22 mouse cellular contexts compared by ENCODE assay signal in the genomic region with DNA sequence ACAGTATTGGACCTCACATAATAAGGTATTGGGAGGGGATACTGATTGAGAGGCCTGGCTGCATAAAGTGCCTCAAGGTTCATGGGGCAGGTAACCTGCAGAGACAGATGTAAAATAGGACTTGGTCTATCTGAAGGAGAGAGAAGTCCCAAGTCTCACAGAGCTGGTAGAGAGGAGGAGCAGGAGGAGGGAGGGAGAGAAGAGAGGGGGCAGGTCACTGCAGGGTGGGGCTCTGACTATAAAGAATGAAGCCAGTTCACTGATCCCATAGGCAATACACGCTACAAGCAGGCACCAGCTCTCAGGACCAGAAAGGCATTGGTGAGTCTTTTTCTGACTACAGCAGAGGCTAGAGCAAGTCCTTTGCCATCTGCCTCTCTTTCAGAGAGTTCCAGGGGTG.
"Had no signal": no experiment of that assay in that cellular context is flagged by ENCODE, and none has a peak within 500 bp of the region (broad histone marks: within the 10 kb centered on the region; RNA-seq: fewer than 3 reads in every experiment).

No protein-coding gene starts in this region.

- H3K27ac ChIP-seq: lung, embryonic 15.5 days; midbrain, embryonic 10.5 days; midbrain, embryonic 12.5 days; neural tube, embryonic 13.5 days; neural tube, embryonic 15.5 days; stomach, embryonic 15.5 days; stomach, postnatal 0 days had no signal

- H3K4me2 ChIP-seq: lung, embryonic 15.5 days; midbrain, embryonic 12.5 days; neural tube, embryonic 13.5 days; neural tube, embryonic 15.5 days; stomach, embryonic 15.5 days had no signal

- H3K27me3 ChIP-seq: lung, embryonic 15.5 days; midbrain, embryonic 12.5 days; neural tube, embryonic 13.5 days; neural tube, embryonic 15.5 days; stomach, embryonic 15.5 days had no signal

- H3K36me3 ChIP-seq: lung, embryonic 15.5 days; midbrain, embryonic 10.5 days; midbrain, embryonic 12.5 days; neural tube, embryonic 13.5 days; neural tube, embryonic 15.5 days; stomach, embryonic 15.5 days had no signal

- DNase-seq: liver, postnatal 0 days; lung, adult 2 months; lung, postnatal 14 days; lung, postnatal 4 days; midbrain, embryonic 14.5 days; retina, postnatal 1 day; right cerebral cortex, adult 18-20 months; right cerebral cortex, postnatal 25 days; right cerebral cortex, postnatal 4 days; thymus, adult 2 months; thymus, postnatal 25 days; thymus, postnatal 4 days had no signal

- H3K4me3 ChIP-seq: lung, embryonic 15.5 days; midbrain, embryonic 10.5 days; midbrain, embryonic 12.5 days; myocyte; neural tube, embryonic 13.5 days; neural tube, embryonic 15.5 days; stomach, embryonic 15.5 days had no signal

- H3K4me1 ChIP-seq: midbrain, embryonic 12.5 days; neural tube, embryonic 13.5 days; neural tube, embryonic 15.5 days had no signal

- ATAC-seq: liver, postnatal 0 days; lung, postnatal 0 days; midbrain, embryonic 16.5 days had no signal

- H3K9me3 ChIP-seq: lung, embryonic 15.5 days; midbrain, embryonic 10.5 days; midbrain, embryonic 12.5 days; neural tube, embryonic 13.5 days; neural tube, embryonic 15.5 days; stomach, embryonic 15.5 days had no signal

- H3K9ac ChIP-seq: liver, postnatal 0 days; lung, embryonic 15.5 days; midbrain, embryonic 12.5 days; neural tube, embryonic 13.5 days; neural tube, embryonic 15.5 days; stomach, embryonic 15.5 days had no signal
